In genomic region chr4:118566161-118566676, GRCm38 (mm10) we compare ENCODE assay signal across 9 mouse cellular contexts. TPM values are rescaled to one million over a fixed set of nuclear protein-coding genes. Genes with fewer than 3 reads are reported as not detected.
DNase-seq lines count a peak whose midpoint lies in the region; ATAC-seq and TF ChIP-seq lines count a peak whose summit lies in the region.
"Had no signal": no experiment of that assay in that cellular context is flagged by ENCODE, and none has a peak within 500 bp of the region (broad histone marks: within the 10 kb centered on the region; RNA-seq: fewer than 3 reads in every experiment).

No protein-coding gene starts in this region.

- no peak overlapping the region for H3K4me3 ChIP-seq in midbrain, embryonic 10.5 days
- H3K4me3 ChIP-seq in midbrain, embryonic 16.5 days (ENCODE audit: low read depth, low read length), result no peak overlapping the region
- H3K4me3 ChIP-seq in bone marrow macrophage, adult 2 months (ENCODE audit: insufficient read depth, low read length), result no peak overlapping the region
- H3K4me3 ChIP-seq in limb, embryonic 14.5 days (replicated peaks; ENCODE audit: low read length), result no peak overlapping the region
- H3K4me3 ChIP-seq: hindbrain, embryonic 15.5 days had no signal

- H3K4me1 ChIP-seq in midbrain, embryonic 10.5 days, result peaks cover 13% of the 10 kb centered on the region
- no peaks in the 10 kb centered on the region for H3K4me1 ChIP-seq in midbrain, embryonic 16.5 days (ENCODE audit: control insufficient read depth, insufficient read depth, low read length)
- H3K4me1 ChIP-seq in bone marrow macrophage, adult 2 months (ENCODE audit: control insufficient read depth, insufficient read depth, low read length), result no peaks in the 10 kb centered on the region
- peaks cover 8% of the 10 kb centered on the region for H3K4me1 ChIP-seq in limb, embryonic 14.5 days (ENCODE audit: control insufficient read depth, insufficient read depth, low read length)
- H3K4me1 ChIP-seq: hindbrain, embryonic 15.5 days had no signal

- peaks cover 10% of the 10 kb centered on the region for H3K27me3 ChIP-seq in midbrain, embryonic 10.5 days (ENCODE audit: low read depth, poor library complexity, severe bottlenecking)
- no peaks in the 10 kb centered on the region for H3K27me3 ChIP-seq in midbrain, embryonic 16.5 days (ENCODE audit: control insufficient read depth, insufficient read depth, low read depth, low read length)
- H3K27me3 ChIP-seq in limb, embryonic 14.5 days (ENCODE audit: control insufficient read depth, insufficient read depth, low read length), result no peaks in the 10 kb centered on the region
- no peaks in the 10 kb centered on the region for H3K27me3 ChIP-seq in splenic B cell, adult 2 months (ENCODE audit: control insufficient read depth, insufficient read depth, low read length, poor library complexity, severe bottlenecking)
- H3K27me3 ChIP-seq: hindbrain, embryonic 15.5 days had no signal

- DNase-seq in adrenal gland, adult (ENCODE audit: inconsistent age in 2 of 2, low spot score in 1 of 2), result peak; percentile 56 to 88
- DNase-seq in adrenal gland, postnatal 25 days, result no peak
- DNase-seq in midbrain, embryonic 10.5 days (ENCODE audit: low spot score), result peak; percentile 50
- peak; percentile 77 for DNase-seq in limb, embryonic 14.5 days (ENCODE audit: low spot score)
- DNase-seq in splenic B cell, adult 2 months (ENCODE audit: low read depth, low spot score), result peak; percentile 26

- no peaks in the 10 kb centered on the region for H3K36me3 ChIP-seq in midbrain, embryonic 10.5 days
- H3K36me3 ChIP-seq in midbrain, embryonic 16.5 days (ENCODE audit: control insufficient read depth, insufficient read depth, low read length), result no peaks in the 10 kb centered on the region
- H3K36me3 ChIP-seq in limb, embryonic 14.5 days (ENCODE audit: control insufficient read depth, insufficient read depth, low read length), result no peaks in the 10 kb centered on the region
- no peaks in the 10 kb centered on the region for H3K36me3 ChIP-seq in splenic B cell, adult 2 months (ENCODE audit: control insufficient read depth, insufficient read depth, low read length, poor library complexity, severe bottlenecking)
- H3K36me3 ChIP-seq: hindbrain, embryonic 15.5 days had no signal

- no peak overlapping the region for H3K27ac ChIP-seq in midbrain, embryonic 10.5 days (replicated peaks)
- H3K27ac ChIP-seq in midbrain, embryonic 16.5 days (ENCODE audit: low read length), result no peak overlapping the region
- no peak overlapping the region for H3K27ac ChIP-seq in bone marrow macrophage, adult 2 months (ENCODE audit: insufficient read depth, low read depth, low read length)
- H3K27ac ChIP-seq in limb, embryonic 14.5 days (replicated peaks; ENCODE audit: low read depth, low read length), result no peak overlapping the region
- H3K27ac ChIP-seq: hindbrain, embryonic 15.5 days had no signal

- 0 out of 2 replicates have a peak, but pooled peaks cover 7% of the 10 kb centered on the region for H3K9me3 ChIP-seq in midbrain, embryonic 10.5 days (replicated peaks)
- no peaks in the 10 kb centered on the region for H3K9me3 ChIP-seq in midbrain, embryonic 16.5 days (replicated peaks; ENCODE audit: control insufficient read depth, low read length, poor library complexity, severe bottlenecking)
- H3K9me3 ChIP-seq in limb, embryonic 14.5 days (ENCODE audit: control insufficient read depth, low read length), result peaks cover 3% of the 10 kb centered on the region
- H3K9me3 ChIP-seq: hindbrain, embryonic 15.5 days had no signal

- TF ChIP-seq POLR2A in bone marrow macrophage, adult 2 months (IDR thresholded peaks at IDR 0.05; ENCODE audit: borderline replicate concordance, low read depth, low read length), result no peak
- TF ChIP-seq POLR2A in limb, embryonic 14.5 days (IDR thresholded peaks at IDR 0.05; ENCODE audit: borderline replicate concordance, extremely low read depth, insufficient read depth, insufficient read length), result no peak

- 33% methylated on average over 7 of the region's 7 CpGs for WGBS in midbrain, embryonic 10.5 days
- 37% methylated on average over 7 of the region's 7 CpGs for WGBS in midbrain, embryonic 16.5 days
- WGBS in limb, embryonic 14.5 days, result 29% methylated on average over 7 of the region's 7 CpGs

- no peak overlapping the region for H3K9ac ChIP-seq in midbrain, embryonic 16.5 days (ENCODE audit: low read depth, low read length)
- H3K9ac ChIP-seq in limb, embryonic 14.5 days (ENCODE audit: low read depth, low read length, severe bottlenecking), result no peak overlapping the region
- H3K9ac ChIP-seq: hindbrain, embryonic 15.5 days had no signal

- no peak for ATAC-seq in midbrain, embryonic 16.5 days
- peak; percentile 74 to 83 for ATAC-seq in hematopoietic stem cell, adult 5-6 weeks (replicated peaks in 1 of 2; ENCODE audit: insufficient read depth in 1 of 2, low FRiP score in 2 of 2, low TSS enrichment in 1 of 2, low read depth in 1 of 2, poor library complexity in 2 of 2, severe bottlenecking in 2 of 2)
- ATAC-seq in limb, embryonic 14.5 days (ENCODE audit: low FRiP score, low read depth), result no peak

- no peak overlapping the region for H3K4me2 ChIP-seq in midbrain, embryonic 16.5 days (ENCODE audit: low read length)
- no peak overlapping the region for H3K4me2 ChIP-seq in limb, embryonic 14.5 days (replicated peaks; ENCODE audit: low read depth, low read length, severe bottlenecking)
- H3K4me2 ChIP-seq: hindbrain, embryonic 15.5 days had no signal

- TF ChIP-seq CTCF in bone marrow macrophage, adult 2 months (IDR thresholded peaks at IDR 0.05; ENCODE audit: low read depth, low read length), result peak; percentile 98

RNA-seq across cellular contexts. Expression of gene Tmem125, which starts 22.4 kb away (rescaled TPM):
- total RNA-seq in adrenal gland, postnatal 25 days (2021), result not detected in 2 replicates
- 0.28 and 0.30 TPM in 2 replicates for polyA plus RNA-seq in midbrain, embryonic 10.5 days (2016; fragmentation: Nextera tagmentation; extraction: Ambion mirVana)
- polyA plus RNA-seq in midbrain, embryonic 16.5 days (2015; fragmentation: Nextera tagmentation; extraction: Ambion mirVana), result not detected in 2 replicates
- polyA plus RNA-seq in bone marrow macrophage, adult 2 months (2012; ENCODE audit: insufficient read depth, insufficient read length, missing spikeins), result not detected in 2 replicates
- total RNA-seq in hematopoietic stem cell, adult 5-6 weeks (2017), result not detected in 2 replicates
- 5.2 and 6.0 TPM in 2 replicates for polyA plus RNA-seq in limb, embryonic 14.5 days (2012; rRNA removed)
- polyA plus RNA-seq in limb, embryonic 14.5 days (2014; fragmentation: Nextera tagmentation; extraction: Ambion mirVana), result 7.6 and 11.1 TPM in 2 replicates

RNA-seq across cellular contexts. Expression of gene 2610528J11Rik, which starts 39.4 kb away (rescaled TPM):
- not detected in 2 replicates for total RNA-seq in adrenal gland, postnatal 25 days (2021)
- polyA plus RNA-seq in midbrain, embryonic 10.5 days (2016; fragmentation: Nextera tagmentation; extraction: Ambion mirVana), result 0.52 and 0.53 TPM in 2 replicates
- polyA plus RNA-seq in midbrain, embryonic 16.5 days (2015; fragmentation: Nextera tagmentation; extraction: Ambion mirVana), result not detected in 2 replicates
- not detected in 2 replicates for polyA plus RNA-seq in bone marrow macrophage, adult 2 months (2012; ENCODE audit: insufficient read depth, insufficient read length, missing spikeins)
- not detected in 2 replicates for total RNA-seq in hematopoietic stem cell, adult 5-6 weeks (2017)
- 3.7 and 4.3 TPM in 2 replicates for polyA plus RNA-seq in limb, embryonic 14.5 days (2012; rRNA removed)
- 9.5 and 10.9 TPM in 2 replicates for polyA plus RNA-seq in limb, embryonic 14.5 days (2014; fragmentation: Nextera tagmentation; extraction: Ambion mirVana)
- polyA plus RNA-seq: hindbrain, embryonic 15.5 days had no signal

RNA-seq across cellular contexts. Expression of gene Cfap57, which starts 54.4 kb away (rescaled TPM):
- total RNA-seq in adrenal gland, postnatal 25 days (2021), result not detected in 2 replicates
- 0.70 and 0.75 TPM in 2 replicates for polyA plus RNA-seq in midbrain, embryonic 10.5 days (2016; fragmentation: Nextera tagmentation; extraction: Ambion mirVana)
- polyA plus RNA-seq in midbrain, embryonic 16.5 days (2015; fragmentation: Nextera tagmentation; extraction: Ambion mirVana), result 2.0 and 2.5 TPM in 2 replicates
- polyA plus RNA-seq in bone marrow macrophage, adult 2 months (2012; ENCODE audit: insufficient read depth, insufficient read length, missing spikeins), result not detected in 2 replicates
- total RNA-seq in hematopoietic stem cell, adult 5-6 weeks (2017), result 0.19 and 2.0 TPM in 2 replicates
- polyA plus RNA-seq in limb, embryonic 14.5 days (2012; rRNA removed), result 0.08 and 0.18 TPM in 2 replicates
- 0.25 and 0.65 TPM in 2 replicates for polyA plus RNA-seq in limb, embryonic 14.5 days (2014; fragmentation: Nextera tagmentation; extraction: Ambion mirVana)

RNA-seq across cellular contexts. Expression of gene Ebna1bp2, which starts 54.4 kb away (rescaled TPM):
- 67.7 and 74.7 TPM in 2 replicates for total RNA-seq in adrenal gland, postnatal 25 days (2021)
- polyA plus RNA-seq in midbrain, embryonic 10.5 days (2016; fragmentation: Nextera tagmentation; extraction: Ambion mirVana), result 187 and 192 TPM in 2 replicates
- 84.8 and 98.6 TPM in 2 replicates for polyA plus RNA-seq in midbrain, embryonic 16.5 days (2015; fragmentation: Nextera tagmentation; extraction: Ambion mirVana)
- 27.3 and 36.7 TPM in 2 replicates for polyA plus RNA-seq in bone marrow macrophage, adult 2 months (2012; ENCODE audit: insufficient read depth, insufficient read length, missing spikeins)
- 106 and 124 TPM in 2 replicates for total RNA-seq in hematopoietic stem cell, adult 5-6 weeks (2017)
- 62.1 and 100 TPM in 2 replicates for polyA plus RNA-seq in limb, embryonic 14.5 days (2012; rRNA removed)
- polyA plus RNA-seq in limb, embryonic 14.5 days (2014; fragmentation: Nextera tagmentation; extraction: Ambion mirVana), result 139 and 148 TPM in 2 replicates

Comparison
In these comparisons a context has a peak if more than half of its experiments do, and no peak if none do; other contexts are left out.
1. ATAC-seq: peak in hematopoietic stem cell, adult 5-6 weeks (2 of 2); none in midbrain, embryonic 16.5 days (single experiment) and limb, embryonic 14.5 days (single experiment).